Mouse (Mus musculus) ES-Bruce4 (cell line): Measurements from ENCODE around the gene BC051019.

Experiments
- CTCF ChIP-seq: IDR thresholded peaks from one replicate; pipeline ENCODE4 v1.8.1; 2011; ENCODE audit warnings: low read depth, low read length
- EP300 ChIP-seq: IDR thresholded peaks from 2 replicates; pipeline ENCODE4 v1.6.1; 2011; ENCODE audit warnings: low read depth, low read length; ENCODE audit not compliant: insufficient read depth
- POLR2A ChIP-seq: IDR thresholded peaks from one replicate; pipeline ENCODE4 v1.8.1; 2011; ENCODE audit warnings: low read length; ENCODE audit not compliant: insufficient read depth

GRCm38 (mm10) chr7:109671581-109672471, 51.8 kb downstream of the BC051019 start:
- TF ChIP-seq POLR2A (no peak), CTCF (no peak), EP300 (no peak)
